24 mouse cellular contexts compared by ENCODE assay signal in the genomic region with DNA sequence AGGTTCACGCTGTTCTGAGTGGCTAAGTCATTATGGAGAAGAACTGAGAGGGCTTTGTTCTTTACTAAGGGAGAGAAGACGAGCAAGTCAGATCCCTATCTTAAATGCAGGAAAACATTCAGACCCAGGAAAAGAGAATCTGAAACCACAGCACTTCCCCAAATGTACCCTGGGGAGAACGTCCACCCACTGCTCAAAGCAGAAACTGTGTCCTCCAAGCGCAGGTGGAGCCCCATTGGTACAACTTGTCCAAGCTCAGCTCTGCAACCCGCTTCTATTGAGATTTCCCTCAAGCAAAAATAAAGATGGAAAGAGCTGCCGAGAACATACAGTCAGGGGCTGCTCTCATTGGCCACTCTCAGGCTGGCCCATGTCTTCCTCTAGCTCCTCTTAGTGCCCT.
DNase-seq lines count a peak whose midpoint lies in the region; ATAC-seq and TF ChIP-seq lines count a peak whose summit lies in the region.
"Had no signal": no experiment of that assay in that cellular context is flagged by ENCODE, and none has a peak within 500 bp of the region (broad histone marks: within the 10 kb centered on the region; RNA-seq: fewer than 3 reads in every experiment).

No protein-coding gene starts in this region.

- no peak overlapping the region for H3K4me2 ChIP-seq in intestine, embryonic 15.5 days (replicated peaks)
- H3K4me2 ChIP-seq: embryonic facial prominence, embryonic 15.5 days; heart, embryonic 11.5 days; hindbrain, embryonic 15.5 days; kidney, embryonic 15.5 days; limb, embryonic 15.5 days; liver, embryonic 15.5 days; midbrain, embryonic 11.5 days; neural tube, embryonic 15.5 days had no signal

- H3K4me1 ChIP-seq in spleen, adult 2 months (ENCODE audit: control insufficient read depth, insufficient read depth, insufficient read length): peaks cover 16% of the 10 kb centered on the region
- no peaks in the 10 kb centered on the region; the same call in 1 of the 2 replicates for H3K4me1 ChIP-seq in bone marrow, adult 2 months (ENCODE audit: control insufficient read depth, insufficient read depth, low read length)
- H3K4me1 ChIP-seq in cortical plate, adult 2 months (ENCODE audit: control insufficient read depth, insufficient read depth, low read length): peaks cover 12% of the 10 kb centered on the region
- H3K4me1 ChIP-seq in intestine, embryonic 15.5 days (replicated peaks): 0 out of 2 replicates have a peak, but pooled peaks cover 2% of the 10 kb centered on the region
- H3K4me1 ChIP-seq: embryonic facial prominence, embryonic 15.5 days; limb, embryonic 15.5 days; liver, embryonic 15.5 days; neural tube, embryonic 15.5 days had no signal

- peak overlapping the region; percentile 46 for H3K27ac ChIP-seq in spleen, adult 2 months (ENCODE audit: insufficient read depth, low read length)
- H3K27ac ChIP-seq in bone marrow, adult 2 months (ENCODE audit: control insufficient read depth, insufficient read depth, low read depth, low read length, poor library complexity): peak overlapping the region; percentile 92
- peak overlapping the region; percentile 85 for H3K27ac ChIP-seq in cortical plate, adult 2 months (ENCODE audit: insufficient read depth, low read length)
- no peak overlapping the region for H3K27ac ChIP-seq in intestine, embryonic 15.5 days
- H3K27ac ChIP-seq: embryonic facial prominence, embryonic 15.5 days; hindbrain, embryonic 15.5 days; kidney, embryonic 15.5 days; limb, embryonic 15.5 days; liver, embryonic 15.5 days; neural tube, embryonic 15.5 days had no signal

- no peak overlapping the region for H3K4me3 ChIP-seq in spleen, adult 2 months (ENCODE audit: extremely low read depth, insufficient read depth, insufficient read length)
- no peak overlapping the region for H3K4me3 ChIP-seq in bone marrow, adult 2 months (replicated peaks; ENCODE audit: control insufficient read depth, low read depth, low read length)
- H3K4me3 ChIP-seq in cortical plate, adult 2 months (ENCODE audit: insufficient read depth, low read length): no peak overlapping the region
- no peak overlapping the region for H3K4me3 ChIP-seq in intestine, embryonic 15.5 days (replicated peaks)
- H3K4me3 ChIP-seq: embryonic facial prominence, embryonic 15.5 days; hindbrain, embryonic 15.5 days; kidney, embryonic 15.5 days; limb, embryonic 15.5 days; liver, embryonic 15.5 days; neural tube, embryonic 15.5 days had no signal

- TF ChIP-seq POLR2A in spleen, adult 2 months (IDR thresholded peaks at IDR 0.05; ENCODE audit: low read depth, low read length): no peak
- no peak for TF ChIP-seq POLR2A in bone marrow, adult 2 months (IDR thresholded peaks at IDR 0.05; ENCODE audit: borderline replicate concordance, control insufficient read depth, low read depth, low read length)
- TF ChIP-seq POLR2A in cortical plate, adult 2 months (IDR thresholded peaks at IDR 0.05; ENCODE audit: extremely low read depth, insufficient read depth, low read length): no peak

- 25% methylated on average over 6 of the region's 6 CpGs for WGBS in spleen, adult 2 months
- 34% methylated on average over 6 of the region's 6 CpGs for WGBS in bone marrow, adult 2 months
- WGBS in intestine, embryonic 15.5 days: 81% methylated on average over 6 of the region's 6 CpGs

- no peaks in the 10 kb centered on the region for H3K36me3 ChIP-seq in spleen, adult 2 months (ENCODE audit: control insufficient read depth, insufficient read depth, low read length)
- H3K36me3 ChIP-seq in intestine, embryonic 15.5 days: no peaks in the 10 kb centered on the region; the same call in 1 of the 2 replicates

- H3K9me3 ChIP-seq in intestine, embryonic 15.5 days: no peaks in the 10 kb centered on the region
- H3K9me3 ChIP-seq: embryonic facial prominence, embryonic 15.5 days; hindbrain, embryonic 15.5 days; kidney, embryonic 15.5 days; limb, embryonic 15.5 days; liver, embryonic 15.5 days; neural tube, embryonic 15.5 days had no signal

- no peak for TF ChIP-seq CTCF in spleen, adult 2 months (IDR thresholded peaks at IDR 0.05; ENCODE audit: extremely low read depth, insufficient read depth, insufficient read length, insufficient replicate concordance)
- TF ChIP-seq CTCF in bone marrow, adult 2 months (IDR thresholded peaks at IDR 0.05; ENCODE audit: control insufficient read depth, insufficient read depth, low read length): no peak
- TF ChIP-seq CTCF in cortical plate, adult 2 months (IDR thresholded peaks at IDR 0.05; ENCODE audit: extremely low read depth, insufficient read depth, low read length): no peak

- no peaks in the 10 kb centered on the region for H3K27me3 ChIP-seq in spleen, adult 2 months (ENCODE audit: control insufficient read depth, insufficient read depth, low read length)
- no peaks in the 10 kb centered on the region for H3K27me3 ChIP-seq in intestine, embryonic 15.5 days (replicated peaks)
- H3K27me3 ChIP-seq: embryonic facial prominence, embryonic 15.5 days; hindbrain, embryonic 15.5 days; kidney, embryonic 15.5 days; limb, embryonic 15.5 days; liver, embryonic 15.5 days; neural tube, embryonic 15.5 days; Patski had no signal

- no peak overlapping the region for H3K9ac ChIP-seq in intestine, embryonic 15.5 days
- H3K9ac ChIP-seq: embryonic facial prominence, embryonic 15.5 days; forebrain, postnatal 0 days; hindbrain, embryonic 15.5 days; kidney, embryonic 15.5 days; limb, embryonic 15.5 days; liver, embryonic 15.5 days; neural tube, embryonic 15.5 days had no signal

- DNase-seq in spleen, adult 2 months (ENCODE audit: low read depth in 1 of 2, low spot score in 2 of 2): peak in 1 of 2 experiments; percentile 21
- no peak for DNase-seq in spleen, postnatal 4 days (ENCODE audit: low spot score in 2 of 2)
- DNase-seq: adrenal gland, postnatal 36 days; cerebellum, adult 2 months; cerebellum, postnatal 36 days; forebrain, postnatal 0 days; kidney, postnatal 36 days; left cerebral cortex, postnatal 4 days; thymus, postnatal 25 days had no signal

- ATAC-seq in intestine, embryonic 15.5 days: no peak
- no peak for ATAC-seq in inflammation-experienced regulatory T-cells, adult 6 months
- no peak for ATAC-seq in erythroblast, adult 5-6 weeks (replicated peaks; ENCODE audit: low FRiP score, poor library complexity, severe bottlenecking)
- ATAC-seq: forebrain, postnatal 0 days; intestine, postnatal 0 days; Patski had no signal
